Mouse (Mus musculus) testis, adult 2 months (tissue): ENCODE measurements at regions not wholly inside any gene's neighbourhood (a gene's known extent, or its start where the extent isn't known, plus 50 kb on each side); places are given as distances from the start of the nearest gene placed in this dataset.

ENCODE experiments used
- CTCF ChIP-seq: fragments of 200-500 bp; IDR thresholded peaks from 2 replicates; pipeline ENCODE4 v1.5.1; 2012; ENCODE audit warnings: low read depth, mild to moderate bottlenecking, inconsistent platforms, low read length, moderate library complexity; ENCODE audit not compliant: control insufficient read depth, insufficient read depth, insufficient replicate concordance
- POLR2A ChIP-seq: fragments of 200-500 bp; IDR thresholded peaks from 2 replicates; pipeline ENCODE4 v1.6.1; 2012; ENCODE audit warnings: low read depth, mild to moderate bottlenecking, inconsistent platforms, low read length, moderate library complexity; ENCODE audit not compliant: control insufficient read depth

DNA sequence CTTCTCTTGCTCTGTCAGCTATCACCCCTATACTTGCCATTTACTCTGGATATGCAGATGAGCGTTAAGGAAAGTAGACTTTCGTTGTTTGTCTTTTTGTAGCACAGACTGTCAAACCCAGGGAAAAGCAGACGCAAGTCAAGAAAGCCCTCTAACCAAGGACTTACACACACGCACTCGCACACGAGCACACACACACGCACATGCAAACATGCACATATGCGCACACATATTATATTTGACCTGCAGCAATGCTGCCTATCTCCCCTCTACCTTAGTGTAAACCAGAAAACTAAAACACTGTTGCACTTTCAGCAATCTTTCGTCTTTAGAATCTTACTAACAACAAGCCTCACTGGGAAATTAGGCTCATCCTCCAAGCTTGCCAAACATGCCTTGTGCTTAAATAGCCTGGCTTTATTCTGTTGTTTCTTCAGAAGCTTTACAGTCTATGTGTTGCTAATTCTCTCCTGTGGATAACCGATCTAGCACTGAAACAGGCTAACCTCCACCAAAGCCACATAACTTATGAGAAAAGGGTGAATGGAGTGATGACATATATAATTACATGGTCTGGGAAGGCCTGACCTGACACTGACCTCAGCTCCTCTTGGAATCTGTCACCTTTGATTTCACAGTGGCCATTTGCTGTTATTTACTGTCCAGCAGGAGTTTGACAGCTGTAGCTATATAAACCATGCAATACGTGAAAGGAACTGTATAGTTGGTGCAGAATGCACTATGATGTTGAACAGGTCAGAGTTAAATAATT, 214.5 kb downstream of the Gm597 start:
- TF ChIP-seq CTCF, result no peak
- TF ChIP-seq POLR2A, result no peak
